Mouse (Mus musculus) testis, adult 2 months (tissue): Measurements from ENCODE around the gene Parp2.

Experiments used
- CTCF ChIP-seq: fragments of 200-500 bp; IDR thresholded peaks from 2 replicates; pipeline ENCODE4 v1.5.1; 2012; ENCODE audit warnings: low read depth, mild to moderate bottlenecking, inconsistent platforms, low read length, moderate library complexity; ENCODE audit not compliant: control insufficient read depth, insufficient read depth, insufficient replicate concordance
- POLR2A ChIP-seq: fragments of 200-500 bp; IDR thresholded peaks from 2 replicates; pipeline ENCODE4 v1.6.1; 2012; ENCODE audit warnings: low read depth, mild to moderate bottlenecking, inconsistent platforms, low read length, moderate library complexity; ENCODE audit not compliant: control insufficient read depth

DNA sequence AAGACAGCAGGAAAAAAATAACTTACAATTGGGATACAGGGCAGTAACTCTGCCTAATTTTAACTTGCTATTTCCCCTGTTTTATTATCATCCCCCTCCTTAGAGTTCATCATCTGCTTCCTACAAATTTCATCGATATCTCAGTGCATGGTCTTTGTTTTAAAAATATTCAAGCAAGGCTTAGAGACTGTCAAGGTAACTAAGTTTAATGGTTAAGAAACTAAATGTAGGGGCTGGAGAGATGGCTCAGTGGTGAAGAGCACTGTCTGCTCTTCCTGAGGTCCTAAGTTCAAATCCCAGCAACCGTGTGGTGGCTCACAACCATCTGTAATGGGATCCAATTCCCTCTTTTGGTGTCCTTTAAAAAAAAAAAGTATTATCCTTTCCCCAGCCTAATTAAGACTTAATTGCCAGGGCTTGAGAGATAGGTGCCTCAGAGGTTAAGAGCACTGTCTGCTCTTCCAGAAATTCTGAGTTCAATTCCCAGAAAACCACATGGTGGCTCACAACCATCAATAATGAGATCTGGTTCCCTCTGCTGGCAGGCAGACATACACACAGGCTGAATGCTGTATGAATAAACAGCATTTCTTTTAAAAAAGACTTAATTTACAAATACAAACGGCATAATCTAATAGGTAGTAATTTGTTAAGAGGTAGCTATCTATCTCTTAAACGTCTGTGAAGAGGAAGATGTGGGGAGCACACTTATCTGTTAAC is 4.6 kb upstream of the Parp2 start:
- TF ChIP-seq CTCF (no peak), POLR2A (no peak)
